Mouse (Mus musculus): ENCODE results near the gene Gstcd.

GRCm38 (mm10) chr3:132939006-132939405 lies 152.8 kb downstream of the Gstcd start:
- TF ChIP-seq HCFC1 (IDR thresholded peaks at IDR 0.05; ENCODE audit: borderline replicate concordance, insufficient read depth, low read length) (no peak), CHD2 (IDR thresholded peaks at IDR 0.05; ENCODE audit: low read depth, low read length) (no peak), ZC3H11A (IDR thresholded peaks at IDR 0.05; ENCODE audit: borderline replicate concordance, low read depth, low read length) (no peak), ZNF384 (IDR thresholded peaks at IDR 0.05; ENCODE audit: low read depth, low read length) (no peak), MAFK (IDR thresholded peaks at IDR 0.05; ENCODE audit: insufficient read depth, low read depth, low read length) (no peak)
